Mouse (Mus musculus) bone marrow macrophage, adult 2 months (primary cell): ENCODE data around the gene Hnrnpa0.

Source experiments
- CTCF ChIP-seq: IDR thresholded peaks from 2 replicates; pipeline ENCODE4 v1.5.1; 2012; ENCODE audit warnings: low read depth, mild to moderate bottlenecking, low read length, moderate library complexity
- POLR2A ChIP-seq: IDR thresholded peaks from 2 replicates; pipeline ENCODE4 v1.6.1; 2012; ENCODE audit warnings: mild to moderate bottlenecking, low read depth, low read length, borderline replicate concordance

- TF ChIP-seq POLR2A (no peak), CTCF (no peak)
Observed at GRCm38 (mm10) chr13:58150442-58150841, 22.1 kb upstream of the Hnrnpa0 start.
